ENCODE assay signal across 8 mouse cellular contexts in the genomic region with DNA sequence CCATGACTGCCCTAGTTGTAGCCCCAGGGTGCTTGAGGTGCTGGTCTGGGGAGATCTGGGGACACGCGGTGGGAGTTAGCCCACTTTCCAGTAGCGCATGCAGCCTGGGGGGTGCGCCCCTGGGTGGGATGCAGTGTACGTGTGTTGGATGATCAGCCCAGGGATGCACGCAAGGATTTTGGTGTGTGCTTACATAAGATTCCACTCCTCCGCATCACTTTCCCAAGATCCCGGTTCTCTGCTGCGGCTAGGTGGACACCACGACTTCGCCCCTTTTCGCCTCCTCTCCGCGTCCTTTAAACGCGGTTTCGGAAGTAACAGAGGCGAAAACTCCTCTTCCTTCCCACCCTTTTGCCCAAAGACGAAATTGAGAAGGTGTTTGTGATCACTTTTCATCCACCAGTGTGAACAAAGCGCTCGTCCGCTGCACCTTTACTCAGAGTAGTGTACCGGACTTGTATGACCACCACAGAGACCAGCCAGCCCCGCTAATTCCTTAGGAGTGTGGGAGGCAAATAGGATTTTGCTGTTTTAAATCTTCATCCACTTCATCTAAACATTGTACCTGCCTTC. TPM values are rescaled to one million over a fixed set of nuclear protein-coding genes. Genes with fewer than 3 reads are reported as not detected.
A peak's percentile ranks its signal among the peaks of the same experiment; 100 is the strongest.
DNase-seq lines count a peak whose midpoint lies in the region; ATAC-seq and TF ChIP-seq lines count a peak whose summit lies in the region.

No protein-coding gene starts in this region.

- H3K36me3 ChIP-seq in kidney, postnatal 0 days (ENCODE audit: insufficient read depth, low read length) = no peaks in the 10 kb centered on the region
- H3K36me3 ChIP-seq in embryonic facial prominence, embryonic 10.5 days (replicated peaks) = peaks cover 7% of the 10 kb centered on the region; the same call in 1 of the 2 replicates
- H3K36me3 ChIP-seq in hindbrain, embryonic 14.5 days (replicated peaks; ENCODE audit: control insufficient read depth, insufficient read depth) = no peaks in the 10 kb centered on the region
- no peaks in the 10 kb centered on the region for H3K36me3 ChIP-seq in midbrain, embryonic 13.5 days

- TF ChIP-seq CTCF in kidney, postnatal 0 days (IDR thresholded peaks at IDR 0.05; ENCODE audit: low read depth) = no peak

- DNase-seq in kidney, postnatal 0 days (ENCODE audit: low spot score) = peak; percentile 28
- no peak for DNase-seq in kidney, adult 18-20 months
- DNase-seq in embryonic facial prominence, embryonic 10.5 days (ENCODE audit: low spot score) = peak; percentile 59
- no peak for DNase-seq in hindbrain, embryonic 14.5 days (ENCODE audit: low spot score)
- DNase-seq in spleen, adult 18-20 months = no peak
- no peak for DNase-seq in ovary, postnatal 14 days (ENCODE audit: low spot score)
- DNase-seq in ovary, postnatal 10 days (ENCODE audit: low spot score) = no peak

- H3K27ac ChIP-seq in kidney, postnatal 0 days = no peak overlapping the region
- H3K27ac ChIP-seq in embryonic facial prominence, embryonic 10.5 days (replicated peaks) = peak overlapping the region; percentile 93
- peak overlapping the region; percentile 92 for H3K27ac ChIP-seq in hindbrain, embryonic 14.5 days
- peak overlapping the region; percentile 35; the same call in 1 of the 2 replicates for H3K27ac ChIP-seq in midbrain, embryonic 13.5 days

- no peak for ATAC-seq in kidney, postnatal 0 days (replicated peaks; ENCODE audit: low FRiP score, low read depth)
- ATAC-seq in hindbrain, embryonic 14.5 days (ENCODE audit: low FRiP score) = 0 out of 2 replicates have a peak, but pooled peaks have one; percentile 18
- peak; percentile 41 for ATAC-seq in midbrain, embryonic 13.5 days

- no peaks in the 10 kb centered on the region for H3K9me3 ChIP-seq in kidney, postnatal 0 days (replicated peaks; ENCODE audit: low read length)
- H3K9me3 ChIP-seq in embryonic facial prominence, embryonic 10.5 days = peaks cover 4% of the 10 kb centered on the region; the same call in 1 of the 2 replicates
- no peaks in the 10 kb centered on the region for H3K9me3 ChIP-seq in hindbrain, embryonic 14.5 days (ENCODE audit: control insufficient read depth, low read length)
- no peaks in the 10 kb centered on the region for H3K9me3 ChIP-seq in midbrain, embryonic 13.5 days

- H3K4me1 ChIP-seq in kidney, postnatal 0 days (replicated peaks; ENCODE audit: insufficient read depth, low read length) = peaks cover 13% of the 10 kb centered on the region; the same call in 1 of the 2 replicates
- peaks cover 30% of the 10 kb centered on the region for H3K4me1 ChIP-seq in embryonic facial prominence, embryonic 10.5 days
- H3K4me1 ChIP-seq in hindbrain, embryonic 14.5 days (replicated peaks; ENCODE audit: control insufficient read depth, insufficient read depth, low read length) = peaks cover 22% of the 10 kb centered on the region
- peaks cover 40% of the 10 kb centered on the region for H3K4me1 ChIP-seq in midbrain, embryonic 13.5 days (replicated peaks)

- 6% methylated on average over 24 of the region's 24 CpGs for WGBS in kidney, postnatal 0 days
- WGBS in embryonic facial prominence, embryonic 10.5 days = 3% methylated on average over 24 of the region's 24 CpGs
- 3% methylated on average over 24 of the region's 24 CpGs for whole genome bisulfite sequencing in hindbrain, embryonic 14.5 days
- 2% methylated on average over 24 of the region's 24 CpGs for WGBS in midbrain, embryonic 13.5 days

- H3K9ac ChIP-seq in kidney, postnatal 0 days (ENCODE audit: low read depth, low read length) = peak overlapping the region; percentile 87
- peak overlapping the region; percentile 96 for H3K9ac ChIP-seq in hindbrain, embryonic 14.5 days
- H3K9ac ChIP-seq in midbrain, embryonic 13.5 days (replicated peaks) = peak overlapping the region; percentile 96

- H3K4me2 ChIP-seq in kidney, postnatal 0 days (ENCODE audit: low read length) = peak overlapping the region; percentile 99
- H3K4me2 ChIP-seq in hindbrain, embryonic 14.5 days (replicated peaks) = peak overlapping the region; percentile 97
- peak overlapping the region; percentile 96 for H3K4me2 ChIP-seq in midbrain, embryonic 13.5 days (replicated peaks)

- peak overlapping the region; percentile 95 for H3K4me3 ChIP-seq in kidney, postnatal 0 days (replicated peaks; ENCODE audit: low read depth, low read length)
- H3K4me3 ChIP-seq in embryonic facial prominence, embryonic 10.5 days = peak overlapping the region; percentile 95
- peak overlapping the region; percentile 95 for H3K4me3 ChIP-seq in hindbrain, embryonic 14.5 days (replicated peaks; ENCODE audit: low read length)
- H3K4me3 ChIP-seq in midbrain, embryonic 13.5 days (replicated peaks) = peak overlapping the region; percentile 86

- H3K27me3 ChIP-seq in kidney, postnatal 0 days (ENCODE audit: insufficient read depth, low read length) = 0 out of 2 replicates have a peak, but pooled peaks cover 4% of the 10 kb centered on the region
- peaks cover 57% of the 10 kb centered on the region for H3K27me3 ChIP-seq in embryonic facial prominence, embryonic 10.5 days (replicated peaks; ENCODE audit: low read depth, poor library complexity, severe bottlenecking)
- no peaks in the 10 kb centered on the region for H3K27me3 ChIP-seq in hindbrain, embryonic 14.5 days (ENCODE audit: control insufficient read depth, insufficient read depth, low read length)
- H3K27me3 ChIP-seq in midbrain, embryonic 13.5 days = peaks cover 22% of the 10 kb centered on the region

RNA-seq across cellular contexts. Expression of gene Clstn1, which starts 1.4 kb away (rescaled TPM):
- polyA plus RNA-seq in kidney, postnatal 0 days (2015; fragmentation: Nextera tagmentation; extraction: Ambion mirVana) = 40.7 and 43.9 TPM in 2 replicates
- polyA plus RNA-seq in embryonic facial prominence, embryonic 10.5 days (2016; fragmentation: Nextera tagmentation; extraction: Ambion mirVana) = 39.6 and 44.2 TPM in 2 replicates
- polyA plus RNA-seq in hindbrain, embryonic 14.5 days (2014; fragmentation: Nextera tagmentation; extraction: Ambion mirVana) = 147 and 154 TPM in 2 replicates
- 41.9 and 61.9 TPM in 2 replicates for polyA plus RNA-seq in midbrain, embryonic 13.5 days (2015; fragmentation: Nextera tagmentation; extraction: Ambion mirVana)

Comparison
In these comparisons a context has a peak if more than half of its experiments do, and no peak if none do; other contexts are left out.
1. DNase-seq: peak in kidney, postnatal 0 days (single experiment) and embryonic facial prominence, embryonic 10.5 days (single experiment); none in kidney, adult 18-20 months (single experiment), hindbrain, embryonic 14.5 days (single experiment), spleen, adult 18-20 months (0 of 2), ovary, postnatal 14 days (single experiment) and ovary, postnatal 10 days (single experiment).
2. Peak in every context shown above with its lines, with median percentiles within 50 percentile points of each other: H3K4me2 ChIP-seq, H3K4me3 ChIP-seq and H3K9ac ChIP-seq.